Mouse (Mus musculus) forebrain, postnatal 0 days (tissue): ENCODE data around the gene Fam129b. TPM values are rescaled to one million over a fixed set of nuclear protein-coding genes. Genes with fewer than 3 reads are reported as not detected.

Experiments
- ATAC-seq: fragments of 200-750 bp; cut with Nextera tagmentation; 2 replicates; pipeline ENCODE4 v1.8.0; 2017; ENCODE audit warnings: mild to moderate bottlenecking, moderate library complexity
- DNase-seq: peaks from one replicate; pipeline ENCODE4 v3.0.0-alpha.2; 2015
- H3K27ac ChIP-seq: fragments of 300-500 bp; sonication (generic); 2 replicates; pipeline ENCODE4 v1.5.1; 2014; ENCODE audit warnings: low read depth, mild to moderate bottlenecking, antibody characterized with exemption, low read length, moderate library complexity, mixed read lengths
- H3K27me3 ChIP-seq: fragments of 300-500 bp; sonication (generic); 2 replicates; pipeline ENCODE4 v1.6.1; 2014; ENCODE audit warnings: mild to moderate bottlenecking, low read length, mixed read lengths; ENCODE audit not compliant: insufficient read depth
- H3K36me3 ChIP-seq: fragments of 300-500 bp; sonication (generic); 2 replicates; pipeline ENCODE4 v1.6.1; 2014; ENCODE audit warnings: mild to moderate bottlenecking, moderate library complexity; ENCODE audit not compliant: insufficient read depth
- H3K4me1 ChIP-seq: fragments of 300-500 bp; sonication (generic); 2 replicates; pipeline ENCODE4 v1.6.1; 2014; ENCODE audit warnings: antibody characterized with exemption; ENCODE audit not compliant: insufficient read depth
- H3K4me2 ChIP-seq: fragments of 300-500 bp; sonication (generic); 2 replicates; pipeline ENCODE4 v1.6.1; 2014; ENCODE audit warnings: low read depth, mild to moderate bottlenecking, moderate library complexity
- H3K4me3 ChIP-seq: fragments of 300-500 bp; sonication (generic); 2 replicates; pipeline ENCODE4 v1.5.1; 2014; ENCODE audit warnings: low read depth, low read length, mixed read lengths
- H3K9ac ChIP-seq: fragments of 300-500 bp; sonication (generic); 2 replicates; pipeline ENCODE4 v1.6.1; 2014; ENCODE audit warnings: mild to moderate bottlenecking
- H3K9me3 ChIP-seq: fragments of 300-500 bp; sonication (generic); 2 replicates; pipeline ENCODE4 v1.6.1; 2016; ENCODE audit warnings: low read length
- CTCF ChIP-seq: sonication (generic); IDR thresholded peaks from 2 replicates; pipeline ENCODE4 v1.5.1; 2016; ENCODE audit warnings: antibody characterized with exemption, control low read depth, low read depth
- WGBS: fragments of 180-500 bp; shearing (Covaris S2); extraction: QIAGEN DNeasy Blood & Tissue Kit; methylation state at CpG from one replicate; pipeline ENCODE4 v1.1.7; 2014; 5-methylcytosine and 5-hydroxymethylcytosine counted together
- polyA plus RNA-seq: library from polyadenylated mRNA; unstranded; fragments of >200 nt; fragmentation: Nextera tagmentation; extraction: Ambion mirVana; gene quantifications from 2 replicates; pipeline ENCODE4 v1.2.1, GENCODE M21; 2015
- total RNA-seq: library from RNA; depleted of rRNA; stranded (reverse); fragments of >200 nt; gene quantifications from 2 replicates; pipeline ENCODE4 v1.2.3, GENCODE M21; 2014

Gene Fam129b
- total and polyA plus RNA-seq, 2 experiments from 2014 or later, result 27.7 to 38.1 TPM

DNA sequence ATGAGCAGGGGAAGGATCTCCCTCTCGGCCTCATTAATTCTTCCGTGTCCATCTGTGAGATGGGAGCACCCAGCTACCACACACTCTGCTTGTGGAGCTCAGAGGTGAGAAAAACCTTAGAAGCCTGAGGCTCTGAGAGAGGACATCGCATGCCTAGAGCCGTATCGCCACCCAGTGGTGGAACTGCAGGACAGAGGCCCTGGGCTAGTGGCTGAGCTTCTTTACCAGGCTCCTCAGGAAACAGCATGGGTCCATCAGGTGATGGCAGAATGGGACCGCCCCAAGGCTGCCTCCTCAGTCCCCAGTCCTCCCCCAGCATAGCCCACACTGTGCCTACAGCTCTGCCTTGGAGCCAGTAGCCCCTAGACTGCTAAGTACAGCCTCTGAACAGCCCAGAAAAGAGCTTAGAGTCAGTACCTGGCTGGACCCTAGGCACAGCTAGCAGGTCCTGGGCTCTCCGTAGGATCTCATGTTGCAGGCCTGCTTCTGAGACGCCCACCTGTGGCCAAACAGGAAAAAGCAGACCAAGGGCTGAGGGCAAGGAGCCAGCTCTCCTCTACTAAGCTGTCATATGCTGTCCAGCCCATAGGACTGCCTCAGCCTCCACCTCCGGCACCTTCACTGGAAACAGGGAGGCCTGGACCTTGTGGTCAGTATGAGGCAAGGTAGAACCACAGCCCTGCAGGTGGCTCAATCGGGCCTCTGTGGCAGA, 52.5 kb downstream of the Fam129b start:
- peak; percentile 84 for TF ChIP-seq CTCF
- WGBS, result 32% methylated on average over 10 of the region's 10 CpGs
- H3K4me2 ChIP-seq, result no peak overlapping the region
- H3K4me1 ChIP-seq, result no peaks in the 10 kb centered on the region
- H3K36me3 ChIP-seq, result peaks cover 59% of the 10 kb centered on the region
- H3K27me3 ChIP-seq, result no peaks in the 10 kb centered on the region
- DNase-seq (peak; percentile 73), ATAC-seq (peak; percentile 82)
- H3K27ac ChIP-seq, result no peak overlapping the region
- no peak overlapping the region for H3K4me3 ChIP-seq
- H3K9me3 ChIP-seq, result no peaks in the 10 kb centered on the region
- no peak overlapping the region for H3K9ac ChIP-seq

DNA sequence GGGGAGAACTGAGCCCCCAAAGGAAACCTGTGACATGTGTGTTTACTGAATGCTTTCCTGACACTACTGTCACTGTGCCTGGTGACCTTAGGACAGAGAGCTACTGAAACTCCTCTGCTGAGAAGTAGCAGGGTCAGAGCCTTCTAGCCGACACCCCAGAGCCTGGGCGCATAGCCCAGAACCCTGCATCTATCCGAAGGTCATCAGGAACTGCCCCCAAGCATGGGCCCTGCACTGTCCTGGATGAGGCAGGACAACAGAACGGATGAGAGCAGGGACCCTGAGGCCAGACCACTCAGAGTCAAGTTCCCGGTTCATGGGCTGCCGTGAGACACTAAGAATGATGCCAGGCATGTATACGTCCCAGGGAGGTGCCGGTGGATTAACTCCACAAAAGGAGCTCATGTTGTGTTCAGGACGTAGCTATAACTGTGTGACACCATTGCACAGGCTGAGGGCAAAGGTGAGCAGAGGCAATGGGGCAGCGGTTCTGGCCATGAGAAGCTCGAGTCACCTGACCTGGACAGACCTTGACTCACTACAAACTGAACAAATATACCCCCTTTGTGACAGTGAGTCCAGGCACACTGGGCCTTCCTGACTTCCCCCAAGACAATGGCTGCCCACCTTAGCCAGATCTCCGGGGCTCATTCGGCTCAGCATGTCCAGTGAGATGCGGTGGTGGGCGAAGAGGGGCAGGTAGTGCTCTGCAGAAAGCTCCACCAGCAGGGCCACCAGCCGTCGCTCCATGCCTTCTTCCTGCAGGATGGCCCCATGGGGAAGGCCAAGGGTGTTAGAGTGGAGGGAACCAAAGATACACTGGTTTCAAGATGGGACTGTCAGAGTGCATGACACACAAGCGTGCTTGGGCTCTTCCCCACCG, 53.3 kb downstream of the Fam129b start:
- no peak for TF ChIP-seq CTCF
- no peaks in the 10 kb centered on the region for H3K27me3 ChIP-seq
- no peaks in the 10 kb centered on the region for H3K4me1 ChIP-seq
- no peak overlapping the region for H3K27ac ChIP-seq
- DNase-seq (no peak), ATAC-seq (no peak)
- no peaks in the 10 kb centered on the region for H3K9me3 ChIP-seq
- peaks cover 59% of the 10 kb centered on the region for H3K36me3 ChIP-seq
- WGBS, result 90% methylated on average over 19 of the region's 19 CpGs
- no peak overlapping the region for H3K4me2 ChIP-seq
- H3K4me3 ChIP-seq, result no peak overlapping the region
- H3K9ac ChIP-seq, result no peak overlapping the region

DNA sequence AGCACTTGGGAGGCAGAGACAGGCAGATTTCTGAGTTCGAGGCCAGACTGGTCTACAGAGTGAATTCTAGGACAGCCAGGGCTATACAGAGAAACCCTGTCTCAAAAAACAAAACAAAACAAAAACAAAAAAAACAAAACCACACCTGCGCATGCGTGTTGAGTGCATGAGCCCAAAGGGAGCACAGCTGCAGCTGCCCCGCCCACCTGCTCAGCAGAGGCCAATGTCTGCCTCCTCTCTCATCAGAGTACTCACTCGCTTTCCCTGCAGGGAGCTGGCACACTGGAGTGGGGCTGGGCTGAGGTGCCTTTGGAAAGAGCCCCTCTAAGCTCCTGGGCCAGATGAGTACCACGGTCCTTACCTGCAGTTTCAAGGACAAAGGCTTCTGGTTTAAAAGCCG, 55.8 kb downstream of the Fam129b start:
- no peaks in the 10 kb centered on the region for H3K4me1 ChIP-seq
- H3K36me3 ChIP-seq, result peaks cover 58% of the 10 kb centered on the region
- H3K4me2 ChIP-seq, result no peak overlapping the region
- no peaks in the 10 kb centered on the region for H3K27me3 ChIP-seq
- H3K9ac ChIP-seq, result no peak overlapping the region
- no peak overlapping the region for H3K27ac ChIP-seq
- ATAC-seq, result no peak
- H3K9me3 ChIP-seq, result no peaks in the 10 kb centered on the region
- TF ChIP-seq CTCF, result no peak
- no peak for DNase-seq
- 69% methylated on average over 7 of the region's 7 CpGs for WGBS
- H3K4me3 ChIP-seq, result no peak overlapping the region

DNA sequence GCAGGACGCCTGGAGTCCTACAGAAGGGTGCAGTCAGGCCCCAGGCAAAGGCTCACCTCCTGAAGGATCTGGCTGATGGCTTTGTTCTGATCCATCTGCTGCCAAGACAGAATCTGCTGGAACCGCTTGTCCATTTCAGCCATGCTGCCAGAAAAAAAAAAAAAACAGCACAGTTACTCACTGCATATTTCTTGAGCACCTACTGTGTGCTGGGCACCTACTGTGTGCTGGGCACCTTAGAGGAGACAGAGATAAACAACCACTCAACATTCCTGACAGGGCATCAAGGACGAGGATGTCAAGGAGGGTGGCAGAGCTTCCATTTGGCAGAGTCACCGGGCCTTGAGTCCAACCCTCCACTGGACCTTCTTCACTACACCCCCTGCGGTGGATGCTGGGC, 62.8 kb downstream of the Fam129b start:
- no peaks in the 10 kb centered on the region for H3K27me3 ChIP-seq
- H3K9me3 ChIP-seq, result no peaks in the 10 kb centered on the region
- ATAC-seq (no peak), DNase-seq (no peak)
- no peaks in the 10 kb centered on the region for H3K4me1 ChIP-seq
- H3K9ac ChIP-seq, result no peak overlapping the region
- peaks cover 72% of the 10 kb centered on the region for H3K36me3 ChIP-seq
- WGBS, result 92% methylated on average over 5 of the region's 5 CpGs
- no peak for TF ChIP-seq CTCF
- H3K4me3 ChIP-seq, result no peak overlapping the region
- no peak overlapping the region for H3K27ac ChIP-seq
- H3K4me2 ChIP-seq, result no peak overlapping the region

DNA sequence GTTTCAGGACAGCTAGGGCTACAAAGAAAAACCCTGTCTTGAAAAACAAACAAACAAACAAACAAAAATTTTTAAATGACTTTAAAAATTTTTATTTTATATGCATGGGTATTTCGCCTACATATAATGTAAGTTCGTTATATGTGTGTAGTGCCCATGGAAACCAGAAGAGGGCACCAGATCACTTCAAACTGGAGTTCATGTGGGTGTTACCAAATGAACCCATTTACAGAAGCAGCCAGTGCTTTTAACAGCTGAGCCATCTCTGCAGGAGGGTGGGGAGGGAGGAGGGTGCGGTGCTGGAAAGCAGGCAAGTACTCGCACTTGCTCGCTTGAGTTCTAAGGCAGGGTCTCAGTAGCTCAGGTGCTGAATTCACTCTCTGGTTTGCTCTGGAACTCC, 63.5 kb downstream of the Fam129b start:
- Histone ChIP-seq H3K4me1 (no peaks in the 10 kb centered on the region), H3K4me3 (no peak overlapping the region), H3K27me3 (no peaks in the 10 kb centered on the region), H3K36me3 (peaks cover 70% of the 10 kb centered on the region), H3K9me3 (no peaks in the 10 kb centered on the region), H3K9ac (no peak overlapping the region), H3K27ac (no peak overlapping the region), H3K4me2 (no peak overlapping the region)
- ATAC-seq, result peak; percentile 55
- peak; percentile 67 for DNase-seq
- TF ChIP-seq CTCF, result peak; percentile 71
- 71% methylated on average over 5 of the region's 5 CpGs for whole genome bisulfite sequencing

DNA sequence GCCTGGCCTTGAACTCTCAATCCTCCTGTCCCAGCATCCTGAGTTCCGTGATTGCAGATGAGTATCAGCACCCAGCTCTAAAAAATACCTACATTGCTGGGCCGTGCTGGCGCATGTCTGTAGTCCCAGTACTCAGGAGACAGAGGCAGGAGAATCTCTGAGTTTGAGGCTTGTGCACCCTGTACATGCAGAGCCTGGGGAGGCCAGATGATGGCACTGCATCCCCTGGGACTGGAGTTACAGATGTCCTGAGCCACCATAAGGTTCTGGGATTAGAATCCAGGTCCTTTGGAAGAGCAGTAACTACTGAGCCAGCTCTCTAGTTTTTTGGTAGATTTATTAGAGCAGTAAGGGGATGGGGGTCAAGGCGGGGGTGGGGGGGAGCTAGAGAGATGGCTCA, 64.6 kb downstream of the Fam129b start:
- no peak for ATAC-seq
- H3K36me3 ChIP-seq, result peaks cover 72% of the 10 kb centered on the region

DNA sequence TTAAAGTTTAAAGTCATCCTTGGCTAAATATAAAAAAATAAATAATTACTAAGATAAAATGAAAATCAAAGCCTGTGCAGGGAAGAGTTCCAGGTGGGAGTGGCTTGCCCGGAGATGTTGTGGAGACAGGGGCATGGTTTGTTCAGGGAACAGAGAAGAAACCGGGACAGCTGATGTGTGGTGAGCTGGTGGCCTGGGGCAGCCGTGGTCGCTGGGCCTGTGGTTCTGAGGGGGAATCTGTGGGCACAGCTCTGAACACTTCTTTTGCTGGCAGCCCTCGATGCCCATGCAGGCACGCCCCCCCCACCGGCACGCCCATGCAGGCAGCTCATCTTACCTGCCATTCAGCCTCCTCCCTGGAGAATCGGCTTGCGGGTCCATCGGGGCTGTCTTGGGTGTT, 71.5 kb downstream of the Fam129b start:
- Histone ChIP-seq H3K9ac (no peak overlapping the region), H3K4me1 (no peaks in the 10 kb centered on the region), H3K36me3 (peaks cover 67% of the 10 kb centered on the region), H3K4me2 (no peak overlapping the region), H3K27ac (no peak overlapping the region), H3K27me3 (no peaks in the 10 kb centered on the region), H3K4me3 (no peak overlapping the region), H3K9me3 (no peaks in the 10 kb centered on the region)
- DNase-seq, result no peak
- 94% methylated on average over 11 of the region's 11 CpGs for WGBS
- no peak for TF ChIP-seq CTCF
- no peak for ATAC-seq

More for the DNA sequence above, 64.6 kb downstream of the Fam129b start:
- no peak for DNase-seq
- Histone ChIP-seq H3K9ac (no peak overlapping the region), H3K4me1 (no peaks in the 10 kb centered on the region), H3K4me2 (no peak overlapping the region), H3K4me3 (no peak overlapping the region), H3K9me3 (no peaks in the 10 kb centered on the region), H3K27me3 (no peaks in the 10 kb centered on the region), H3K27ac (no peak overlapping the region)
- no peak for TF ChIP-seq CTCF
- WGBS, result 94% methylated on average over 4 of the region's 4 CpGs
